Mouse (Mus musculus) forebrain, embryonic 11.5 days (tissue): ENCODE measurements around the gene Pik3r1. TPM values are rescaled to one million over a fixed set of nuclear protein-coding genes. Genes with fewer than 3 reads are reported as not detected.

Experiments
- ATAC-seq: fragments of 200-750 bp; cut with Nextera tagmentation; replicated peaks from 2 replicates; pipeline ENCODE4 v1.8.0; 2017; ENCODE audit warnings: moderate TSS enrichment; ENCODE audit not compliant: low FRiP score
- DNase-seq: peaks from one replicate; pipeline ENCODE4 v3.0.0-alpha.2; 2017; ENCODE audit warnings: low spot score
- H3K27ac ChIP-seq: fragments of 300-500 bp; sonication (generic); 2 replicates; pipeline ENCODE4 v1.5.1; 2014; ENCODE audit warnings: low read depth, low read length
- H3K27me3 ChIP-seq: fragments of 300-500 bp; sonication (generic); 2 replicates; pipeline ENCODE4 v1.6.1; 2014; ENCODE audit warnings: mild to moderate bottlenecking, low read length, mixed read lengths; ENCODE audit not compliant: control insufficient read depth, insufficient read depth
- H3K36me3 ChIP-seq: fragments of 300-500 bp; sonication (generic); 2 replicates; pipeline ENCODE4 v1.6.1; 2014; ENCODE audit warnings: mild to moderate bottlenecking, low read length, moderate library complexity, mixed read lengths; ENCODE audit not compliant: control insufficient read depth, insufficient read depth
- H3K4me1 ChIP-seq: fragments of 300-500 bp; sonication (generic); replicated peaks from 2 replicates; pipeline ENCODE4 v1.6.1; 2014; ENCODE audit warnings: low read length, mixed read lengths; ENCODE audit not compliant: control insufficient read depth, insufficient read depth
- H3K4me2 ChIP-seq: fragments of 300-500 bp; sonication (generic); 2 replicates; pipeline ENCODE4 v1.6.1; 2014; ENCODE audit warnings: low read depth, mild to moderate bottlenecking, low read length, moderate library complexity, mixed read lengths; ENCODE audit not compliant: severe bottlenecking
- H3K4me3 ChIP-seq: fragments of 300-500 bp; sonication (generic); 2 replicates; pipeline ENCODE4 v1.5.1; 2014; ENCODE audit warnings: low read depth, low read length
- H3K9ac ChIP-seq: fragments of 300-500 bp; sonication (generic); 2 replicates; pipeline ENCODE4 v1.6.1; 2014; ENCODE audit warnings: low read length
- H3K9me3 ChIP-seq: fragments of 300-500 bp; sonication (generic); 2 replicates; pipeline ENCODE4 v1.6.1; 2016; ENCODE audit warnings: low read length, mixed read lengths; ENCODE audit not compliant: control insufficient read depth
- WGBS: fragments of 180-500 bp; shearing (Covaris S2); extraction: QIAGEN DNeasy Blood & Tissue Kit; methylation state at CpG from one replicate; pipeline ENCODE4 v1.1.7; 2014; 5-methylcytosine and 5-hydroxymethylcytosine counted together
- polyA plus RNA-seq: library from polyadenylated mRNA; unstranded; fragments of >200 nt; fragmentation: Nextera tagmentation; extraction: Ambion mirVana; gene quantifications from 2 replicates; pipeline ENCODE4 v1.2.1, GENCODE M21; 2014

Pik3r1 gene
- 16.5 and 18.3 TPM in 2 replicates for polyA plus RNA-seq

DNA sequence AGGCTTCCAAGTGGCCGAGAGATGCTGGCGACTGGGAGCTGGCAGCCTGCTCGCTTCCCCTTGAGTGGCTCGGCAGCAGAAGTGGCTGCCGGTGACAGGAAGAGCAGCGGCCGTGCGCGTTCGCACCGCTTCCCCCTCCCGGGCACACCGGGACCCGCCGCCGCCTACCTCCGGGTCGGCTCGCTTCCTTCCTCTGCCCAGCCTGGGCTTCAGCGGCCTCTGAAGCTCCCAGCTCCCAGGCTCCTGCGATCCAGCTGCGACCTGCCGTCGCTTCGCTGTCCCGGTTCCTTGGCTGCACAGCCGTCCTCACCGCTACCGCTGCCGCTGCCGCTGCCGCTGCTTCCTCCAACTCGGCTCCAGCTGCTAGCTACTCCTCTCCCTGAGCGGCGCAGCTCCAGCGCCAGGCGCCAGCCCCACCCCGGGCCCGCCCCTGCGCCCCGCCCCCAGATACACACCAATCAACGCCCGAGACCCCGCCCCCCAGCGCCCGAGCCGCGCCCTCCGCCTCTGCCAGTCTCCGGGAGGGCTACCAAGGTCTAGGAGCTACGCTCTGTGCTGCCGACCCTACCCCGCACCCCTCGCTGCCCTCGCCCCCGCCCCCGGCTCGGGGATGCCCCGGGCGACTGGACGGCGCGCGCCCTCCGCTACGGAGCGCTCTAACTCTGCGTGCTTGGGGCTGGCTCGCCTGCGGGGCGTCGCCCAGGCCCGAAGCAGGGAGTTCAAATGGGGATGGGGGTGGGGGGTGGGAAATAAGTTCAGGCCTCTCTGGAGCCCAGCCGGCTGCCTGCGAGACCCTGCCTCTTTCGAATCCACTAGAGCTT is at the start of gene Pik3r1:
TSS of gene Pik3r1 (minus strand) at position 409 of the 821 bp plus-strand sequence.
- 0 out of 2 replicates have a peak, but pooled peaks cover 5% of the 10 kb centered on the region for H3K4me1 ChIP-seq
- peak within 1 kb of the TSS; percentile 79 for H3K4me2 ChIP-seq
- peak within 1 kb of the TSS; percentile 82 for H3K4me3 ChIP-seq
- H3K27me3 ChIP-seq = no peaks in the 10 kb centered on the region
- H3K36me3 ChIP-seq = no peaks in the 10 kb centered on the region
- H3K27ac ChIP-seq = peak within 1 kb of the TSS; percentile 86
- under 1% methylated on average over 75 of the region's 76 CpGs for WGBS
- ATAC-seq (peak; percentile 97), DNase-seq (peak; percentile 100)
- peak within 1 kb of the TSS; percentile 78 for H3K9ac ChIP-seq
- no peaks in the 10 kb centered on the region for H3K9me3 ChIP-seq

DNA sequence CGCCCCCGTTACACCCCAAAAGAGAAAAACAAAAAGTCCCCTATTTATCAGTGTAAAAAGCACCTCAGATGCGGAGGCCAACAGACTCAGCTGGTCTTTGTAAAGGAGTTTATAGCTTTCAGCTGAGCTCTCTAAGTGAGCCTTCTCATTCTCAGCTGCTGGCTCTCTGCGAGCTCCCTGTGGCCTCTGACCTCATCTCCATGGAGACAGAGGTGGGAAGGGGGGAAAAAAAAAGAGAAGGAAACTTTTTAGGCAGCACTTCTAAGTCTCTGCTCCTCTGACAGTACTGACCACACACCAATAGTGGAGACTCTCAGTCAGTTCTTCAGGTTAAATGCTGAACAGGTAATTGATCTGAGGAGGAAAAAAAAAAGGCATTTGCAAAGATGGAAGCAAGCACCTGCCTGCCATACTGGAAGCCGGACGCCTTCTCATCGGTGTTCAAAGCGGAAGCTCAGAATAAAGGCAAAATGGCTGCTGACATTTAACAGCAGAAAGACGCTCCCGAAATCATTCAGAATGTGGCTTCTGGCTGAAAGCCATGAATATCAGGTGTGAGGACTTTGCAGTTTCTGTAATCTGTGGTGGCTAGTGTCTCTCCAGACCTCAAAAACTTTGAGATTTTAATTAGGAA is 45.4 kb upstream of the Pik3r1 start:
- H3K27ac ChIP-seq = no peak overlapping the region
- H3K9me3 ChIP-seq = no peaks in the 10 kb centered on the region
- H3K27me3 ChIP-seq = no peaks in the 10 kb centered on the region
- DNase-seq (peak; percentile 62), ATAC-seq (peak; percentile 91)
- peaks cover 6% of the 10 kb centered on the region; the same call in 1 of the 2 replicates for H3K4me1 ChIP-seq
- 12% methylated on average over 10 of the region's 10 CpGs for WGBS
- no peak overlapping the region for H3K4me3 ChIP-seq
- peak overlapping the region; percentile 28; the same call in 1 of the 2 replicates for H3K4me2 ChIP-seq
- no peaks in the 10 kb centered on the region for H3K36me3 ChIP-seq
- H3K9ac ChIP-seq = no peak overlapping the region

- H3K4me1 ChIP-seq = peaks cover 6% of the 10 kb centered on the region; the same call in 1 of the 2 replicates
- 54% methylated on average over 5 of the region's 5 CpGs for WGBS
- DNase-seq (no peak), ATAC-seq (no peak)
- H3K4me3 ChIP-seq = no peak overlapping the region
- no peak overlapping the region for H3K27ac ChIP-seq
- H3K9ac ChIP-seq = no peak overlapping the region
- H3K27me3 ChIP-seq = no peaks in the 10 kb centered on the region
- H3K4me2 ChIP-seq = no peak overlapping the region
- no peaks in the 10 kb centered on the region for H3K9me3 ChIP-seq
- H3K36me3 ChIP-seq = no peaks in the 10 kb centered on the region
Observed at GRCm38 (mm10) chr13:101812341-101812740, 44.3 kb upstream of the Pik3r1 start.

DNA sequence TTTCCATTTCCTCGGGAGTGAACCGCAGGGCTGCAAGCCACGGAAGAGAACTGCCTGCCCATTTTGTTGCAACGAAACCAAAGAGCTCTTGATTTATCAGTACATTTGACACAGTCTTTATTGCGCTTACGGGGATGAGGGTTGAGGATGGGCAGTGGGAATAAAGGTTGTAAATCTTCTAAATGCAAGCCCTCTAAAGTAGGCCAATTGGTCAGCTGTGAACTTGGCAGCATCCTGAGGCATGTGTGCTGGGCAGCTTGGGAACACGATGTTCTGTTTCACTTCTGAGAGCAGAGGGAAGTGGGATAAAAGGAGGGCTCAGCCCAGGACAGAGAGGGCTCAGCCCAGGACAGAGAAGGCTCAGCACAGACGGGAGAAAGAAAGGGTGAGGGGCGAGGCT is 43.9 kb upstream of the Pik3r1 start:
- Histone ChIP-seq H3K36me3 (no peaks in the 10 kb centered on the region), H3K4me3 (no peak overlapping the region), H3K27ac (no peak overlapping the region), H3K27me3 (no peaks in the 10 kb centered on the region), H3K9ac (no peak overlapping the region), H3K9me3 (no peaks in the 10 kb centered on the region), H3K4me1 (peaks cover 6% of the 10 kb centered on the region; the same call in 1 of the 2 replicates), H3K4me2 (no peak overlapping the region)
- 47% methylated on average over 9 of the region's 9 CpGs for WGBS
- ATAC-seq (0 out of 2 replicates have a peak, but pooled peaks have one; percentile 47), DNase-seq (no peak)

DNA sequence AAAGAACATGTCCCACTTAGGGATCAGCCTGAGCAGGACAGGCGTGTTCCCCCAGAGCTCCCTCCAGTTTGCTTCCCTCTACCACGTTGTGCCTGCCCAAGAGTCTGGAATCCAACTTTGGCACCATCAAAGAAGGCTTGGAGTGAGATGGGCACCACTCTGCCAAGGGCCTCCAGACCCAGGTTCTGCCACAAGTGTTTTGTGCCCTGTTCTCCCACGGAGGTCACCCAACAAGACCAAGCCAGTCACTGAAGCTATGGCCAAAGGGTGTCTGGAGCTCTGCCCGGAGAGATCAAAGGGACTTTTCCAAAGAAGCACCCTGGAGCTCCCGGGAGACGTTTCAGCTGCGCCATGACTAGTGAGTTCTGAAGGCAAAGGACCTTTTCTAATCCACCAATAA is 42.6 kb upstream of the Pik3r1 start:
- ATAC-seq (no peak), DNase-seq (no peak)
- 87% methylated on average over 7 of the region's 7 CpGs for WGBS
- Histone ChIP-seq H3K4me3 (no peak overlapping the region), H3K27me3 (no peaks in the 10 kb centered on the region), H3K4me2 (no peak overlapping the region), H3K27ac (no peak overlapping the region), H3K36me3 (no peaks in the 10 kb centered on the region), H3K4me1 (peaks cover 6% of the 10 kb centered on the region; the same call in 1 of the 2 replicates), H3K9me3 (no peaks in the 10 kb centered on the region), H3K9ac (no peak overlapping the region)

DNA sequence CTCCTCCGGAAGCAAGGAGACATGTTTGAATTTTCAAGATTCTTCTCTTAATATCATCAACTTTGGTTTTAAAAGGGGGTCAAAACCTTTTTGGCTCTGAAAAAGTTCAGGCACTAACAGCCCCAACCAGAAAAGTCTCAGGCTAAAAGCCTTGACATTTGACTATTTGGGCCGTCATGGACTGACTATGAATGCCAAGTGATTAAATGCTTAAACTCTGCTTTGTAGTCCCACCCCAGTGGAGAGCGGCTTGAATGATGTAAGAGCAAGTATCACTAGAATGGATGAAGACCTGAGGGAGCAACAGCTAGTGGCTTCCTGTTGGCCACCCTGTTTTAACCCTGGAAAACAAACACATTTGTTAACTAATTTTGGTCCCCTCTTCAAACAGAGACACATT is 41.8 kb upstream of the Pik3r1 start:
- Histone ChIP-seq H3K27ac (no peak overlapping the region), H3K4me2 (no peak overlapping the region), H3K36me3 (no peaks in the 10 kb centered on the region), H3K9me3 (no peaks in the 10 kb centered on the region), H3K27me3 (no peaks in the 10 kb centered on the region), H3K9ac (no peak overlapping the region), H3K4me3 (no peak overlapping the region), H3K4me1 (peaks cover 6% of the 10 kb centered on the region; the same call in 1 of the 2 replicates)
- DNase-seq (no peak), ATAC-seq (no peak)
- 88% methylated on average over 3 of the region's 3 CpGs for WGBS

DNA sequence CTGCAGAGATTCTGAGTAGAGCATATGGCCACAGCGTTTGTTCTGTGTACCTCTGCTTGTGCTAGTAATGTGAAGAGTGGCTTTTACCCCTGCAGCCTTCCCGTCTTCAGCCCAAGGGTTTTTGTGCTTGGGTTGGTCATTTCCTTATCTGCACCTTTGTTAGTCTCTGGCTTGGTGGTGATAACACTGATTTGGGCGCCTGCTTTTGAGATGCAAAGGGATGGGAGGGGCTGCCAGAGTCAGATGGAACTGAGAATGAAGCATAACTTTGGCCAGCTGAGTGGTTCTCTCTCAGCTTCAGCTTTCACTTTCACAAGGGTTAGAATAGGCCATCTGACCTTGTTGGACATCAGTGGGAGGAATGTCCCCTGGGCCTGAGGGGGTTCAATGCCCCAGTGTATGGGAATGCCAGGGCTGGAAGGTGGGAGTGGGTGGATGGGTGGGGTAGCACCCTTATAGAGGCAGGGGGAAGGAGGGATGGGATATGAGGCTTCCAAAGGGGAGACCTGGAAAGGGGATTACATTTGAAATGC is 37.6 kb upstream of the Pik3r1 start:
- no peaks in the 10 kb centered on the region for H3K4me1 ChIP-seq
- DNase-seq (no peak), ATAC-seq (no peak)
- H3K27me3 ChIP-seq = no peaks in the 10 kb centered on the region
- H3K36me3 ChIP-seq = no peaks in the 10 kb centered on the region
- WGBS = 78% methylated on average over 3 of the region's 3 CpGs
- no peak overlapping the region for H3K9ac ChIP-seq
- H3K4me2 ChIP-seq = no peak overlapping the region
- no peak overlapping the region for H3K27ac ChIP-seq
- no peak overlapping the region for H3K4me3 ChIP-seq
- H3K9me3 ChIP-seq = no peaks in the 10 kb centered on the region

GRCm38 (mm10) chr13:101801372-101802186 is 33.6 kb upstream of the Pik3r1 start:
- peak overlapping the region; percentile 65 for H3K4me2 ChIP-seq
- peak overlapping the region; percentile 38 for H3K4me3 ChIP-seq
- H3K27ac ChIP-seq = 0 out of 2 replicates have a peak overlapping the region, but pooled peaks have one; percentile 27
- no peaks in the 10 kb centered on the region for H3K9me3 ChIP-seq
- no peaks in the 10 kb centered on the region for H3K36me3 ChIP-seq
- ATAC-seq (peak; percentile 90), DNase-seq (peak; percentile 85)
- 0 out of 2 replicates have a peak, but pooled peaks cover 2% of the 10 kb centered on the region for H3K4me1 ChIP-seq
- 3% methylated on average over 41 of the region's 41 CpGs for WGBS
- no peaks in the 10 kb centered on the region; the same call in 1 of the 2 replicates for H3K27me3 ChIP-seq
- peak overlapping the region; percentile 68 for H3K9ac ChIP-seq
